In the genomic region with DNA sequence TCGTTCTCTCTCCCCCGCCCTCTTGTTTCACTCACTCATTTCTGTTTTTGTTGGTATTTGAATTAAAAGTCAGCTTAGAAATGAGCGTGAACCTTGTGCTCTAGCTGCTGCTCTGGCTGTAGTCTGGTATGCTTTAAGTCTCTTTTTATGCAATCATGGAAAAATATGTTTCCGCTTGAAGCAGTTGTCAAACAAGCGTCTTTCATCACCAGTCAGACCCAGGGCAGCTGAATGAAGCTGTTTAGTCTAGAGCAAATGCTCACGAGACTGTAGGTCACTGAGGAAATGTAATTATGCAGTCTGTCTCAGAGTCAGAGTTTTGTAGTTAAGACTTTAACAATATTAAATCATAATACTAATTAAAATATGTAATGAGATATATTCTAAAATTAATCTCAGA, we compare ENCODE assay signal across 25 mouse cellular contexts.
DNase-seq lines count a peak whose midpoint lies in the region; ATAC-seq and TF ChIP-seq lines count a peak whose summit lies in the region.
"Had no signal": no experiment of that assay in that cellular context is flagged by ENCODE, and none has a peak within 500 bp of the region (broad histone marks: within the 10 kb centered on the region; RNA-seq: fewer than 3 reads in every experiment).

No protein-coding gene starts in this region.

- no peaks in the 10 kb centered on the region for H3K4me1 ChIP-seq in kidney, postnatal 0 days (replicated peaks; ENCODE audit: insufficient read depth, low read length)
- H3K4me1 ChIP-seq in lung, embryonic 16.5 days (replicated peaks; ENCODE audit: control insufficient read depth, insufficient read depth, low read length): 0 out of 2 replicates have a peak, but pooled peaks cover 2% of the 10 kb centered on the region
- 0 out of 2 replicates have a peak, but pooled peaks cover 2% of the 10 kb centered on the region for H3K4me1 ChIP-seq in embryonic facial prominence, embryonic 12.5 days
- no peaks in the 10 kb centered on the region; the same call in 1 of the 2 replicates for H3K4me1 ChIP-seq in limb, embryonic 14.5 days (ENCODE audit: control insufficient read depth, insufficient read depth, low read length)
- peaks cover 12% of the 10 kb centered on the region for H3K4me1 ChIP-seq in liver, embryonic 12.5 days
- H3K4me1 ChIP-seq: heart, embryonic 10.5 days; limb, embryonic 15.5 days had no signal

- H3K36me3 ChIP-seq in kidney, postnatal 0 days (ENCODE audit: insufficient read depth, low read length): peaks cover 5% of the 10 kb centered on the region; the same call in 1 of the 2 replicates
- H3K36me3 ChIP-seq in lung, embryonic 16.5 days (ENCODE audit: control insufficient read depth, insufficient read depth, low read length): peaks cover 3% of the 10 kb centered on the region
- peaks cover 10% of the 10 kb centered on the region for H3K36me3 ChIP-seq in embryonic facial prominence, embryonic 12.5 days
- peaks cover 19% of the 10 kb centered on the region for H3K36me3 ChIP-seq in limb, embryonic 14.5 days (ENCODE audit: control insufficient read depth, insufficient read depth, low read length)
- peaks cover 15% of the 10 kb centered on the region for H3K36me3 ChIP-seq in liver, embryonic 12.5 days

- ATAC-seq in kidney, postnatal 0 days (replicated peaks; ENCODE audit: low FRiP score, low read depth): no peak
- ATAC-seq in lung, embryonic 16.5 days (ENCODE audit: low read depth): peak; percentile 94
- 0 out of 2 replicates have a peak, but pooled peaks have one; percentile 28 for ATAC-seq in embryonic facial prominence, embryonic 12.5 days (ENCODE audit: insufficient number of reproducible peaks, insufficient read depth, low FRiP score, low TSS enrichment)
- peak; percentile 50; the same call in 1 of the 2 replicates for ATAC-seq in limb, embryonic 14.5 days (ENCODE audit: low FRiP score, low read depth)
- no peak for ATAC-seq in liver, embryonic 12.5 days
- ATAC-seq: forebrain, embryonic 14.5 days; inflammation-experienced regulatory T-cells, adult 6 months had no signal

- 68% methylated on average over 6 of the region's 6 CpGs for WGBS in kidney, postnatal 0 days
- 31% methylated on average over 6 of the region's 6 CpGs for WGBS in lung, embryonic 16.5 days
- 23% methylated on average over 6 of the region's 6 CpGs for WGBS in embryonic facial prominence, embryonic 12.5 days
- 45% methylated on average over 6 of the region's 6 CpGs for WGBS in limb, embryonic 14.5 days
- WGBS in liver, embryonic 12.5 days (ENCODE audit: insufficient replicate concordance): 75% methylated on average over 6 of the region's 6 CpGs

- H3K27ac ChIP-seq in kidney, postnatal 0 days: no peak overlapping the region
- H3K27ac ChIP-seq in lung, embryonic 16.5 days (ENCODE audit: low read length): no peak overlapping the region
- H3K27ac ChIP-seq in embryonic facial prominence, embryonic 12.5 days: no peak overlapping the region
- 0 out of 2 replicates have a peak overlapping the region, but pooled peaks have one; percentile 28 for H3K27ac ChIP-seq in limb, embryonic 14.5 days (replicated peaks; ENCODE audit: low read depth, low read length)
- no peak overlapping the region for H3K27ac ChIP-seq in liver, embryonic 12.5 days
- H3K27ac ChIP-seq: heart, embryonic 10.5 days; hindbrain, embryonic 14.5 days; limb, embryonic 15.5 days; liver, embryonic 15.5 days had no signal

- no peaks in the 10 kb centered on the region for H3K9me3 ChIP-seq in kidney, postnatal 0 days (replicated peaks; ENCODE audit: low read length)
- H3K9me3 ChIP-seq in lung, embryonic 16.5 days (ENCODE audit: control insufficient read depth, low read length): no peaks in the 10 kb centered on the region
- no peaks in the 10 kb centered on the region for H3K9me3 ChIP-seq in embryonic facial prominence, embryonic 12.5 days
- no peaks in the 10 kb centered on the region for H3K9me3 ChIP-seq in limb, embryonic 14.5 days (ENCODE audit: control insufficient read depth, low read length)
- H3K9me3 ChIP-seq in liver, embryonic 12.5 days (replicated peaks): no peaks in the 10 kb centered on the region
- H3K9me3 ChIP-seq: G1E; heart, embryonic 10.5 days; limb, embryonic 15.5 days; liver, embryonic 15.5 days had no signal

- no peak overlapping the region for H3K4me2 ChIP-seq in kidney, postnatal 0 days (ENCODE audit: low read length)
- no peak overlapping the region for H3K4me2 ChIP-seq in lung, embryonic 16.5 days (ENCODE audit: low read depth, low read length)
- no peak overlapping the region for H3K4me2 ChIP-seq in embryonic facial prominence, embryonic 12.5 days (replicated peaks)
- H3K4me2 ChIP-seq in limb, embryonic 14.5 days (replicated peaks; ENCODE audit: low read depth, low read length, severe bottlenecking): no peak overlapping the region
- H3K4me2 ChIP-seq in liver, embryonic 12.5 days: no peak overlapping the region
- H3K4me2 ChIP-seq: hindbrain, embryonic 14.5 days; limb, embryonic 15.5 days; liver, embryonic 15.5 days; midbrain, embryonic 11.5 days had no signal

- no peak for TF ChIP-seq POLR2A in limb, embryonic 14.5 days (IDR thresholded peaks at IDR 0.05; ENCODE audit: borderline replicate concordance, extremely low read depth, insufficient read depth, insufficient read length)

- H3K4me3 ChIP-seq in kidney, postnatal 0 days (replicated peaks; ENCODE audit: low read depth, low read length): no peak overlapping the region
- H3K4me3 ChIP-seq in lung, embryonic 16.5 days (ENCODE audit: low read length): no peak overlapping the region
- H3K4me3 ChIP-seq in embryonic facial prominence, embryonic 12.5 days: no peak overlapping the region
- no peak overlapping the region for H3K4me3 ChIP-seq in limb, embryonic 14.5 days (replicated peaks; ENCODE audit: low read length)
- H3K4me3 ChIP-seq in liver, embryonic 12.5 days: no peak overlapping the region
- H3K4me3 ChIP-seq: erythroblast, embryonic 14.5 days; heart, embryonic 10.5 days; limb, embryonic 15.5 days; liver, embryonic 15.5 days had no signal

- no peak for TF ChIP-seq CTCF in kidney, postnatal 0 days (IDR thresholded peaks at IDR 0.05; ENCODE audit: low read depth)

- no peaks in the 10 kb centered on the region for H3K27me3 ChIP-seq in kidney, postnatal 0 days (ENCODE audit: insufficient read depth, low read length)
- no peaks in the 10 kb centered on the region for H3K27me3 ChIP-seq in lung, embryonic 16.5 days (ENCODE audit: control insufficient read depth, insufficient read depth, low read depth, low read length)
- H3K27me3 ChIP-seq in embryonic facial prominence, embryonic 12.5 days: no peaks in the 10 kb centered on the region
- H3K27me3 ChIP-seq in limb, embryonic 14.5 days (ENCODE audit: control insufficient read depth, insufficient read depth, low read length): no peaks in the 10 kb centered on the region
- no peaks in the 10 kb centered on the region for H3K27me3 ChIP-seq in liver, embryonic 12.5 days (replicated peaks)
- H3K27me3 ChIP-seq: CH12.LX; limb, embryonic 15.5 days; liver, embryonic 15.5 days had no signal

- H3K9ac ChIP-seq in kidney, postnatal 0 days (ENCODE audit: low read depth, low read length): no peak overlapping the region
- H3K9ac ChIP-seq in lung, embryonic 16.5 days (ENCODE audit: low read length): no peak overlapping the region
- no peak overlapping the region for H3K9ac ChIP-seq in embryonic facial prominence, embryonic 12.5 days
- no peak overlapping the region for H3K9ac ChIP-seq in limb, embryonic 14.5 days (ENCODE audit: low read depth, low read length, severe bottlenecking)
- H3K9ac ChIP-seq in liver, embryonic 12.5 days: no peak overlapping the region
- H3K9ac ChIP-seq: hindbrain, embryonic 14.5 days; limb, embryonic 15.5 days; liver, embryonic 15.5 days had no signal

- peak; percentile 32 for DNase-seq in kidney, postnatal 0 days (ENCODE audit: low spot score)
- DNase-seq in kidney, adult 9 months: no peak
- DNase-seq in lung, postnatal 14 days: no peak
- peak; percentile 36 for DNase-seq in limb, embryonic 14.5 days (ENCODE audit: low spot score)
- DNase-seq in testis, postnatal 14 days (ENCODE audit: low spot score): no peak
- DNase-seq: adrenal gland, adult 8-10 months; cerebellum, adult 2 months; cerebellum, postnatal 25 days; gastrocnemius, postnatal 10 days; heart, postnatal 4 days; kidney, adult 8-10 months; thymus, adult 2 months had no signal

Comparison
In these comparisons a context has a peak if more than half of its experiments do, and no peak if none do; other contexts are left out.
1. DNase-seq: peak in kidney, postnatal 0 days (single experiment) and limb, embryonic 14.5 days (single experiment); none in kidney, adult 9 months (single experiment), lung, postnatal 14 days (single experiment) and testis, postnatal 14 days (single experiment).
2. ATAC-seq: peak in lung, embryonic 16.5 days (single experiment), embryonic facial prominence, embryonic 12.5 days (single experiment) and limb, embryonic 14.5 days (single experiment); none in kidney, postnatal 0 days (single experiment) and liver, embryonic 12.5 days (single experiment).